Mouse (Mus musculus) embryonic facial prominence, embryonic 10.5 days (tissue): Measurements from ENCODE around the gene Sec24d. TPM values are rescaled to one million over a fixed set of nuclear protein-coding genes. Genes with fewer than 3 reads are reported as not detected.
"Not testable (repeated sequence)": the region's sequence is repeated elsewhere in the genome, so short reads cannot be mapped to it uniquely, and the experiment has no call there.

Experiments
- DNase-seq: peaks from one replicate; pipeline ENCODE4 v3.0.0-alpha.2; 2017; ENCODE audit warnings: low spot score
- H3K27ac ChIP-seq: fragments of 300-500 bp; sonication (generic); replicated peaks from 2 replicates; pipeline ENCODE4 v1.5.1; 2016; ENCODE audit warnings: mild to moderate bottlenecking
- H3K27me3 ChIP-seq: fragments of 300-500 bp; sonication (generic); replicated peaks from 2 replicates; pipeline ENCODE4 v1.6.1; 2016; ENCODE audit warnings: low read depth, mild to moderate bottlenecking; ENCODE audit not compliant: poor library complexity, severe bottlenecking
- H3K36me3 ChIP-seq: fragments of 300-500 bp; sonication (generic); replicated peaks from 2 replicates; pipeline ENCODE4 v1.6.1; 2016; ENCODE audit warnings: mild to moderate bottlenecking, moderate library complexity
- H3K4me1 ChIP-seq: fragments of 300-500 bp; sonication (generic); 2 replicates; pipeline ENCODE4 v1.6.1; 2016
- H3K4me3 ChIP-seq: fragments of 300-500 bp; sonication (generic); 2 replicates; pipeline ENCODE4 v1.5.1; 2016; ENCODE audit warnings: mild to moderate bottlenecking, moderate library complexity
- H3K9me3 ChIP-seq: fragments of 300-500 bp; sonication (generic); 2 replicates; pipeline ENCODE4 v1.6.1; 2016; ENCODE audit warnings: mild to moderate bottlenecking
- WGBS: fragments of 180-500 bp; shearing (Covaris S2); methylation state at CpG from one replicate; pipeline ENCODE4 v1.1.7; 2016; 5-methylcytosine and 5-hydroxymethylcytosine counted together
- polyA plus RNA-seq: library from polyadenylated mRNA; unstranded; fragments of >200 nt; fragmentation: Nextera tagmentation; extraction: Ambion mirVana; gene quantifications from 2 replicates; pipeline ENCODE4 v1.2.1, GENCODE M21; 2016

The Sec24d gene
- polyA plus RNA-seq, 1 experiment from 2014 or later = 24.4 TPM

DNA sequence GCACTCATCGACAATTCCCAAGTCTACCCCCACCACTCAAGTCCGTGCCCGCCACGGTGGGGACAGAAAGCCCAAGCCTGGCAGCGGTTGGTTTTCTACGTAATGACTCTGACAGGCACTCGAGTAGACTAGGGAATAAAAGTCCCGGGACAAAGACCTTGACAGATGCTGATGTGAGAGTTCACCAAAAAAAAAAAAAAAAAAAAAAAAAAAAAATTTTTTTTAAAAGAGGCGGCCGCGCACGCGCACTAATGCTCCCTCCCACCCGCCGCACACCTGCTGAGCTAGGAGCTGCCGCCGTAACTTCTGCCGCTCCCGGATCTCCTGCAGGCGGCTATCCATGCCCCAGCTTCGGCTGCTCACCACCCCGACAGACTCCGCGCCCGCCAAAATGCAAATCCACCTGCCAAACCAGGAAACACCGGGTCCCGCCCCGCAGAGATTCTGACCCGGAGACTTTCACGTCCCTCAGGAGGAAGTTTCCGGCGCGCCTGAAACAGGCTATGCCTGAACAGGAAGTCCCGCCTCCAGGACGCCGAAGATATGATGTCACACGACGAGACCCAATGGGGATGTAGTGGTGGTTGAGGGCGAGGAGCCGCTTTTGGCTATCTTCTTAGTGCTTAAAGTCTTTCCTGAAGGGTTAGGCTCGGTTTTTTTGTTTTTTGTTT lies 118.4 kb downstream of the Sec24d start, which contains the start of gene Mettl14:
Gene Mettl14, minus strand, starts transcription at position 623 of the 671 bp plus-strand sequence.
- peaks cover 7% of the 10 kb centered on the region; the same call in 1 of the 2 replicates for H3K27me3 ChIP-seq
- WGBS = under 1% methylated on average over 41 of the region's 41 CpGs
- H3K27ac ChIP-seq = peak within 1 kb of the TSS; percentile 89
- H3K4me3 ChIP-seq = peak within 1 kb of the TSS; percentile 72
- H3K9me3 ChIP-seq = no peaks in the 10 kb centered on the region
- peaks cover 14% of the 10 kb centered on the region for H3K4me1 ChIP-seq
- H3K36me3 ChIP-seq = peaks cover 16% of the 10 kb centered on the region
- peak; percentile 96 for DNase-seq

DNA sequence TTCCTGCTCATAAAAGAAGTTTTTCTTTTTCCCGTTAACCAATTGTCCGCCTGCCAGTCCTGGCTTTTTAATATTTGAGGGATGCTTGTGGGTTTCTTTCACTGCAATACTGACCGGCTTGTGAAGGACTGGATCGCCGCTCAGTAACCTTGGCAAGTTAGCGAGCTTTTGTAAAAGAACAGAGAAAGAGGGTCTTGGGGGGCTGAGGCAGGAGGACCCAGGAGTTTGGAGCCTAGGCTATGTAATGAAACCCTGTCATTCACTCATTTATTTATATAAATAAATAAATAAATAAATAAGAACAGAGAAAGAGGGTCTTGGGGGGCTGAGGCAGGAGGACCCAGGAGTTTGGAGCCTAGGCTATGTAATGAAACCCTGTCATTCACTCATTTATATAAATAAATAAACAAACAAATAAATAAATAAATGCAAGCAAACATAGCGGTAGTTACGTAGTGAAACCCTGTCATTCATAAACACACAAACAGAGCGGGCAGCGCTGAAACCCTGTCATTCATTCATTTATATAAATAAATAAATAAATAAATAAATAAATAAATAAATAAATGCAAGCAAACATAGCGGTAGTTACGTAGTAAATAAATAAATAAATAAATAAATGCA lies 119.0 kb downstream of the Sec24d start:
- DNase-seq, H3K36me3 ChIP-seq, H3K9me3 ChIP-seq, H3K27me3 ChIP-seq: not testable (repeated sequence)
- H3K27ac ChIP-seq = peak overlapping the region; percentile 89
- 14% methylated on average over 12 of the region's 12 CpGs for WGBS
- H3K4me3 ChIP-seq = peak overlapping the region; percentile 72
- H3K4me1 ChIP-seq = peaks cover 14% of the 10 kb centered on the region

DNA sequence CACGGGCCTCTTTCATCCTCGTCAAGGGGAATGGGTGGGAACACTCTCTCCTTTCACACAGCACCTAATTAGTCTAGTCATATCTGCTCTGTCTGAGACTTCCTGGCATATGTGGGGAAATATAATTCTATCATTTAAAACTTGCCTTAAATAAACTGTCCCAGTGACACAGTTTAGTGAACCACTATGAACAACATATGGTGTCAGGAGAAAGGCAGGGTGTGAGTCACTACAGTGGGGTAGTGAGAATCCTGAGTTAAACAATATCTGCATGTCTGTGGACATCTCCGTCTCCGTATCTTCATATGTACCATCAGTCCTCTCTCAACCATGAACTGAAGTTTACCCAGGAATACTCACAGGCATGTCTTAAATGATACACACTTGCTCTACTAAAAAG lies 123.9 kb downstream of the Sec24d start:
- H3K27ac ChIP-seq = no peak overlapping the region
- 83% methylated on average over 4 of the region's 4 CpGs for WGBS
- H3K4me3 ChIP-seq = no peak overlapping the region
- H3K4me1 ChIP-seq = no peaks in the 10 kb centered on the region
- DNase-seq = no peak
- no peaks in the 10 kb centered on the region for H3K36me3 ChIP-seq
- peaks cover 7% of the 10 kb centered on the region; the same call in 1 of the 2 replicates for H3K27me3 ChIP-seq
- no peaks in the 10 kb centered on the region for H3K9me3 ChIP-seq

DNA sequence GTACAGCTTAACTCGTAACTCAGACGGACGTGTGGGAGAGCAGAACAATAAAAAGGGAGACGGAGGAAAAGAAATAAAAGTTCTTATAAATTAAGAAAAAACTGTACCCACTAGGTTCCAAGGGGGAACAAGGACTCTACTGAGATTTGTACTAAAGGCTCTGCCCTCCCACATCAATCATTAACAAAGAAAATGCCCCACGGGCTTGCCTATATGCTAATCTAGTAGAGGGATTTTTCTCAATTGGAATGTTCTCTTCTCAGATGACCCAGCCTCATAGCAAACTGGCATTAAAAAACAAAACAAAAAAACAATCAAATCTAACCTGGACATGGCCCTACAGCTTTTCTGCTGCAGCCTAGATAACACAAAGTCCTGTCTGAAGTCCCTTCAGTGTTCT lies 128.4 kb downstream of the Sec24d start:
- no peaks in the 10 kb centered on the region for H3K27me3 ChIP-seq
- peaks cover 3% of the 10 kb centered on the region; the same call in 1 of the 2 replicates for H3K4me1 ChIP-seq
- 86% methylated on average over 5 of the region's 5 CpGs for WGBS
- no peaks in the 10 kb centered on the region for H3K36me3 ChIP-seq
- no peak overlapping the region for H3K4me3 ChIP-seq
- no peak for DNase-seq
- H3K9me3 ChIP-seq = no peaks in the 10 kb centered on the region
- H3K27ac ChIP-seq = no peak overlapping the region

DNA sequence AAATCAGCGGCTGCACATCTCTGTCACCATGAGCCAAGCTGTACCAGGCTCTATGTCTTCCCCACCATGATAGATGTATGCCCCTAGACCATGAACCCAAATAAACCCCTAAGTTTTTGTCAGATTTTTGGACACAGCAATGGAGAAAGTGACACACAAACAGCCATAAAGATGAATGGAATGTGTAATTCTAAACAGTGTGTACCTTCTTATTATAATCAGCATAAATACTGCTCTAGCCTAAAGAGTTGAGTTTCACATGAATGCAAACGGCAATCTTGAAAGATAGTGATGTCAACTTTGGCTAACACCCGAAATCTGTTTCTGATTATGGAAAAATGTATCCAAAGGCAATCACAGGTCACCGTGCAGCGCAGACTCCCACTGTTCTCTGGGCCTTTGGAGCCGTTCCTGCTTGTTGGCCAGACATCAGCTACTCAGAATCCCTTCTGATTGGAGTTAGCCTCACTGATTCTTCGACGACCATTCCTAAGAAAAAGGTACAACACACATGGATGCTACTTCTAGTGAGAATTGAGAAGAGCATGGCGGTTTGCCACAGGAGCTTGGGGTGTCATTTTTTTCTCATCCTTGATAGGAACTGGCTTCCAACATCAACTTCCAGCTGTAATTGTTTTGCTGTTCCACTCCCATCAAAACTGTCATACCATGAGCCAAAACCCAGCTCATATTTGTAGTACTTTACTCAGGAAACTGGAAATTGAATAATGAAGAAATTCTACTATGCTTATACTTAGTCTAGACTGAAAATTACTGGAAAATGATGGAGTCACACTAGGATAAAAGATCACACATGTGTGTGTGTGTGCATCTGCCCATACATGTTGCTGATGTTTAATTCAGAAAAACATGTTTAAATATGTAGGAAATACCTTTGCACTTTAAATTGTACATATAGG lies 130.6 kb downstream of the Sec24d start:
- Histone ChIP-seq H3K27ac (no peak overlapping the region), H3K9me3 (no peaks in the 10 kb centered on the region), H3K27me3 (no peaks in the 10 kb centered on the region; the same call in 1 of the 2 replicates), H3K4me1 (peaks cover 3% of the 10 kb centered on the region; the same call in 1 of the 2 replicates), H3K36me3 (no peaks in the 10 kb centered on the region), H3K4me3 (no peak overlapping the region)
- DNase-seq = peak; percentile 24
- WGBS = 67% methylated on average over 9 of the region's 9 CpGs

DNA sequence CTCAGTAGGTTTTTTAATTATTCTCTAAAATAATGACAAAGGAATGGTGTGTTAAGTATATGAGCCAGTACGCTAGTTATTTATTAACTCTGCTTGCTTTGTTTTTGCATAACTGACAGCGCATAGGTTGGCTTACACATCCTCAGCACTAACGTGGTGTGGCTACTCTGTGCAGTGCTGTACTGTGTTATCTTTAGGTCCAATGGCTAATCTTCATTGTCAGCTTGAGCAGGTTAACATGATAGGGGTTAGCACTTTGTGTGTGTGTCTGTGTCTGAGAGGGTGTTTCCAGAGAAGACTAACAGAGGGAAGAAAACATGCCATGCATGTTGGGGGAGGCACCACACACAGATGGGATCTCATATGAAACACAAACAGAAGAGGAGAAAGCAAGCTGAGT lies 137.7 kb downstream of the Sec24d start:
- no peak overlapping the region for H3K4me3 ChIP-seq
- H3K4me1 ChIP-seq = no peaks in the 10 kb centered on the region
- H3K9me3 ChIP-seq = no peaks in the 10 kb centered on the region
- DNase-seq = no peak
- WGBS = 82% methylated on average over 3 of the region's 3 CpGs
- H3K36me3 ChIP-seq = no peaks in the 10 kb centered on the region
- no peaks in the 10 kb centered on the region; the same call in 1 of the 2 replicates for H3K27me3 ChIP-seq
- no peak overlapping the region for H3K27ac ChIP-seq

DNA sequence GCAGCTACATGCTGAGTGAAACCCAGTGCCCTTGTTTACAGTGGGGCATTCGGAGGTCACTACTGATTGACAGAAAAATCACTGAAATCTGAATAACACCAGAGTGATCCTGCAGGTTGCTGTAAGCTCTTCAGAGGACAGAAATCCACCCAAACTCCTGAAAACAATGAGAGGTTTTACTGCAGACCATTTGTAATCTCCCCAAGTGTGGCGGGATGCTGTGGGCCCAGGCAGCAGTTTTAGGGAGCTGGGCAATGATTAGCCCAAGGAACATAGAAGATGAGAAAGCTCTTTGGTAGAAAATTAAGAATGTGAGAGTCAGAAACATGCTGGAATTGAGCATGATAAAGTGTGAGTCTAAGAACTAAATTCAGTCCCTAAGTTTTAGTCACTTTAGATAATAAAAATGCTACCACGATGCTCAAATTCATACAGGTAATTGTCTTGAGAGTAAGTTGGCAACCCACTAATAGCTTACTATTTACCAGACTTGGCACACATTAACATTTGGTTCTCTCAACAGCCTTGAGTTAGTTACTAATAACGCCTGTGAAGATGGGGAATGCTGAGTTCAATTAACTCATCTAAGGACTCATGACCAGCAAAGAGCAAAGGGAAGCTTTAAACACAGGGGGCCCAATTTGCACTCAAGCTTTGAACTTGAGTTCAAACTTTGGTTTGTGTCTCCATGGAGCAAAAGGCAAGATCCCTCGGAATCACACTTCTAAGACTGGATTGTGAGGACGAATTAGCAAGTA lies 144.7 kb downstream of the Sec24d start:
- H3K4me3 ChIP-seq = no peak overlapping the region
- no peaks in the 10 kb centered on the region for H3K4me1 ChIP-seq
- H3K27me3 ChIP-seq = no peaks in the 10 kb centered on the region
- 84% methylated on average over 6 of the region's 6 CpGs for WGBS
- DNase-seq = no peak
- H3K36me3 ChIP-seq = no peaks in the 10 kb centered on the region
- no peak overlapping the region for H3K27ac ChIP-seq
- H3K9me3 ChIP-seq = no peaks in the 10 kb centered on the region

DNA sequence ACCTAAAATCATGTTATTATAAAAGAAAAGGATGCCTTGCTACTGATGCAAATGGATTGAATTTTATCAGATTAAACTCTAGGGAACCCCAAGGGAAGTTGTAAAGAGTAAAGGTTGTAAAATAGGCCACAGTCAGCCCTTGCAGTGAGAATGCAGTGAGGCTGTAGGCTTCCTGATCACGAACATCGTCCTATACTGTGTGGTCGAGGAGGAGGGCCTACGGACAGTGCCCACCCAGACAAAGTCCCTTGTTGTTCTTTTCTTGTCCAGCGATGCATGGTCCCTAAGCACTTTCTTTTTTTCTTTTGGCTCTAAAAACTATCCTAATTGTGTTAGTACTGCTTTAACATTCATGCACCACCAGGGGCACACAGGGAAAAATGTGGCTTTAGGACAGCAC lies 145.9 kb downstream of the Sec24d start:
- DNase-seq = no peak
- Histone ChIP-seq H3K36me3 (no peaks in the 10 kb centered on the region), H3K4me1 (no peaks in the 10 kb centered on the region), H3K27ac (no peak overlapping the region), H3K4me3 (no peak overlapping the region), H3K27me3 (no peaks in the 10 kb centered on the region), H3K9me3 (no peaks in the 10 kb centered on the region)
- 57% methylated on average over 5 of the region's 5 CpGs for WGBS

Other genes with a start within 250 kb of the Sec24d start
- not detected in 2 replicates for gene Myoz2, start 232.4 kb upstream of the Sec24d start, polyA plus RNA-seq
- 4.9 TPM in 2 replicates for gene Synpo2, start 31.3 kb upstream of the Sec24d start, polyA plus RNA-seq
- gene Mettl14, start 118.7 kb downstream of the Sec24d start, polyA plus RNA-seq = 30.5 and 32.3 TPM in 2 replicates
- 3.9 and 4.7 TPM in 2 replicates for gene Prss12, start 179.5 kb downstream of the Sec24d start, polyA plus RNA-seq